In genomic region chr4:84081518-84081917, GRCm38 (mm10) we compare ENCODE assay signal across 22 mouse cellular contexts.
A peak's percentile ranks its signal among the peaks of the same experiment; 100 is the strongest.
DNase-seq lines count a peak whose midpoint lies in the region; ATAC-seq lines count a peak whose summit lies in the region.
"Had no signal": no experiment of that assay in that cellular context is flagged by ENCODE, and none has a peak within 500 bp of the region (broad histone marks: within the 10 kb centered on the region; RNA-seq: fewer than 3 reads in every experiment).

No protein-coding gene starts in this region.

- H3K9ac ChIP-seq in forebrain, embryonic 13.5 days, result no peak overlapping the region
- H3K9ac ChIP-seq: embryonic facial prominence, embryonic 13.5 days; embryonic facial prominence, embryonic 15.5 days; forebrain, embryonic 12.5 days; forebrain, embryonic 15.5 days; forebrain, postnatal 0 days had no signal

- no peaks in the 10 kb centered on the region for H3K36me3 ChIP-seq in limb, embryonic 10.5 days
- no peaks in the 10 kb centered on the region for H3K36me3 ChIP-seq in forebrain, embryonic 13.5 days (ENCODE audit: poor library complexity, severe bottlenecking)
- H3K36me3 ChIP-seq: embryonic facial prominence, embryonic 13.5 days; embryonic facial prominence, embryonic 15.5 days; forebrain, embryonic 10.5 days; forebrain, embryonic 12.5 days; forebrain, embryonic 15.5 days had no signal

- 34% methylated on average over 7 of the region's 7 CpGs for WGBS in limb, embryonic 10.5 days
- 77% methylated on average over 7 of the region's 7 CpGs for WGBS in forebrain, embryonic 13.5 days

- H3K27me3 ChIP-seq in limb, embryonic 10.5 days (ENCODE audit: low read depth, poor library complexity, severe bottlenecking), result no peaks in the 10 kb centered on the region
- H3K27me3 ChIP-seq in forebrain, embryonic 13.5 days, result no peaks in the 10 kb centered on the region
- H3K27me3 ChIP-seq: embryonic facial prominence, embryonic 13.5 days; embryonic facial prominence, embryonic 15.5 days; forebrain, embryonic 12.5 days; forebrain, embryonic 15.5 days had no signal

- DNase-seq in limb, embryonic 10.5 days (ENCODE audit: low spot score), result no peak
- DNase-seq in natural killer cell, adult 2 months (ENCODE audit: low spot score in 2 of 2), result peak; percentile 11 to 12
- DNase-seq in thymus, postnatal 0 days (ENCODE audit: low spot score), result no peak
- DNase-seq: adrenal gland, adult 2 months; adrenal gland, postnatal 10 days; adrenal gland, postnatal 25 days; cerebellum, adult 11 months; cerebellum, adult 18-20 months; cerebellum, adult 8-10 months; cerebellum, adult 9-11 months; cerebellum, postnatal 14 days; cerebellum, postnatal 36 days; embryo, embryonic 11 days; forebrain, postnatal 0 days had no signal

- no peak overlapping the region for H3K4me2 ChIP-seq in forebrain, embryonic 13.5 days
- H3K4me2 ChIP-seq: embryonic facial prominence, embryonic 13.5 days; embryonic facial prominence, embryonic 15.5 days; forebrain, embryonic 12.5 days; forebrain, embryonic 15.5 days had no signal

- H3K4me3 ChIP-seq in limb, embryonic 10.5 days, result no peak overlapping the region
- H3K4me3 ChIP-seq in forebrain, embryonic 13.5 days, result no peak overlapping the region
- H3K4me3 ChIP-seq: embryonic facial prominence, embryonic 13.5 days; embryonic facial prominence, embryonic 15.5 days; erythroblast, embryonic 14.5 days; forebrain, embryonic 10.5 days; forebrain, embryonic 12.5 days; forebrain, embryonic 15.5 days had no signal

- peak; percentile 50; the same call in 1 of the 2 replicates for ATAC-seq in granulocyte monocyte progenitor cell, adult 5-6 weeks (replicated peaks; ENCODE audit: poor library complexity, severe bottlenecking)
- ATAC-seq in forebrain, embryonic 13.5 days, result no peak
- ATAC-seq: forebrain, embryonic 15.5 days; forebrain, postnatal 0 days had no signal

- no peaks in the 10 kb centered on the region for H3K9me3 ChIP-seq in limb, embryonic 10.5 days (replicated peaks)
- no peaks in the 10 kb centered on the region for H3K9me3 ChIP-seq in forebrain, embryonic 13.5 days (replicated peaks)
- H3K9me3 ChIP-seq: embryonic facial prominence, embryonic 13.5 days; embryonic facial prominence, embryonic 15.5 days; forebrain, embryonic 10.5 days; forebrain, embryonic 12.5 days; forebrain, embryonic 15.5 days had no signal

- H3K4me1 ChIP-seq in limb, embryonic 10.5 days, result peaks cover 17% of the 10 kb centered on the region
- H3K4me1 ChIP-seq in forebrain, embryonic 13.5 days, result no peaks in the 10 kb centered on the region
- H3K4me1 ChIP-seq: embryonic facial prominence, embryonic 13.5 days; embryonic facial prominence, embryonic 15.5 days; forebrain, embryonic 10.5 days; forebrain, embryonic 12.5 days; forebrain, embryonic 15.5 days had no signal

- H3K27ac ChIP-seq in limb, embryonic 10.5 days, result peak overlapping the region; percentile 69; the same call in 1 of the 2 replicates
- H3K27ac ChIP-seq in forebrain, embryonic 13.5 days, result no peak overlapping the region
- H3K27ac ChIP-seq: embryonic facial prominence, embryonic 13.5 days; embryonic facial prominence, embryonic 15.5 days; forebrain, embryonic 10.5 days; forebrain, embryonic 12.5 days; forebrain, embryonic 15.5 days had no signal

Comparison
In these comparisons a context has a peak if more than half of its experiments do, and no peak if none do; other contexts are left out.
1. DNase-seq: peak in natural killer cell, adult 2 months (2 of 2); none in limb, embryonic 10.5 days (single experiment) and thymus, postnatal 0 days (single experiment).